Mouse (Mus musculus): Measurements from ENCODE around the gene Gm11562.
"Not testable (repeated sequence)": the region's sequence is repeated elsewhere in the genome, so short reads cannot be mapped to it uniquely, and the experiment has no call there.

The Gm11562 gene

GRCm38 (mm10) chr11:99620335-99620734, at the start of gene Gm11562:
TSS of gene Gm11562 (minus strand) at chr11:99620435.
- DNase-seq = no peak

GRCm38 (mm10) chr11:99665860-99666259, 45.6 kb upstream of the Gm11562 start, which contains the start of gene Krtap4-6:
TSS of gene Krtap4-6 (minus strand) at chr11:99665960.
- DNase-seq = no peak

DNA sequence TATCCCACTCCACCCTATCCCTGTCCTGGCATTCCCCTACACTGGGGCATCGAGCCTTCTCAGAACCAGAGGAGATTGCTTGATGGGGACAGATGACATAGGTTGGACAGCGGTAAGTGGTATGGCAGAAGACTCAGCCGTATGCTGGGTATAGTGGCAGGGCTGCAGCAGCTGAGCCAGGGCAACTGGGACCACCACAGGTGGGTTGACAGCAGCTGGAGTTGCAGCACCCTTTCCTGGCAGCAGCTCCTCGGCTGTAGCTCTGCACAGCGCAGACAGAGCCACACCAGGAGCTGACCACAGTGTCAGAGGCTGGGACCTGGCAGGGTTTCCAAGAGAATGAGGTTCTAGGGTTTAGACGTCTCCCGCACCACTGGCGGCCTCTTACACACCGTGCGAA, 42.6 kb upstream of the Gm11562 start:
- no peak for DNase-seq

- DNase-seq = no peak
Measured at GRCm38 (mm10) chr11:99659256-99659655, 39.0 kb upstream of the Gm11562 start.

DNA sequence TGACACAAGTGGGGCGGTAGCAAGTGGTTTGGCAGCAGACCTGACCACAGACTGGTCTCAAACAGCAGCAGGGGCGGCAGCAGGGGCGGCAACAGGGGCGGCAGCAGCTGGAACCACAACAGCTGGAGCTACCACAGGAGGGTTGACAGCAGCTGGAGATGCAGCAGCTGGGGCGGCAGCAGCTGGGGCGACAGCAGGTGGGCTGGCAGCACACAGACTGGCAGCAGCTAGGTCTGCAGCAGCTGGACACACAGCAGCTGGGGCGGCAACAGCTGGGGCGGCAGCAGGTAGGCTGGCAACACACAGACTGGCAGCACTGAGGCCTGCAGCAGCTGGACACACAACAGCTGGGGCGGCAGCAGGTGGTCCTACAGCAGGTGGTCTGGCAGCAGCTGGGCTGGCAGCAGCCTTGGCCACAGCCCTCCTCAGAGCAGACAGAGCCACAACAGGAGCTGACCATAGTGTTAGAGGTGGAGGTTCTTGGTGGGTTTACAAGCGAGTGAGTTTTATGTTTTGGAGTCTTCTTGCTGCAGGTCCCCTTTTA, 38.3 kb upstream of the Gm11562 start, which contains the start of gene Gm11563:
Gene Gm11563 (minus strand): TSS at position 494 of the 544 bp plus-strand sequence.
- DNase-seq = not testable (repeated sequence)

DNA sequence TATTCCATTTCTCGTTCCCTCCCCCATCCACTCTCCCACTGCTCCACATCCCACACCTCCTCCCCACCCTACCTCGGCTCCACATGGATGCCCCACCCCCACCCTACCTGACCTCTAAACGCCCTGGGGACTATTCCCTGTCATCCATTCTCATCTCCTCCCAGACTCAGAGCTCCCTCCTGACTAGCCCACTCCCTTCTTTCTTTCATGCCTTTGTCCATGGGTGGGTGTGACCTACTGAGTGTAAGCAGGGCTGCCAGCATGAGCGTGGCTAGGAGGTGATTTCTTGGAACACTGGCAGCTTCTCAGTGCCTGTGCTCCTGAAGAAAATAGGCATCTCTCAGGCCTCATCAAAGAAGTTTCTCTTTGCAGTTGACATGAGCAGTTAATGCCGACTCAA, 36.8 kb upstream of the Gm11562 start:
- no peak for DNase-seq

- DNase-seq = no peak
Measured at GRCm38 (mm10) chr11:99650136-99650535, 29.9 kb upstream of the Gm11562 start, which contains the start of gene Gm11555. TSS of gene Gm11555 (minus strand) at chr11:99650236.

GRCm38 (mm10) chr11:99646444-99646843, 26.2 kb upstream of the Gm11562 start:
- DNase-seq = no peak

DNA sequence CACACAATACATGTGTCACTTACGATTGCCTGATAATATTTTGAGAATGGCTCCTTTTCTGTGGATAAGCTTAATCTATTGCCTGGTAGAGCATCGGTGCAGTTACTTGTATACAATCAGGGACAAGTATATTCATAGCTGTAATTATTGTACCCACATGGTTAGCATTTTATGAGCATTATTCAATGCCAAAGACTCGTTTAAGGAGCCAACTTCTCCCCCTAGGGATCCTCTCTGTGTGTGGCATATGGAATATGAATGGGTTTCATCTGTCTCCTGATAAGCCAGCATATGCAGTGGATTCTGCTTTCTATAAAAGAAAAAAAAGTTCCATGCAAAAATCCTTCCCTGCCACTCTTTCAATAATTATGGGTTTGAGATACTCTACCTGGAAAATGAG, 24.1 kb upstream of the Gm11562 start:
- no peak for DNase-seq

DNA sequence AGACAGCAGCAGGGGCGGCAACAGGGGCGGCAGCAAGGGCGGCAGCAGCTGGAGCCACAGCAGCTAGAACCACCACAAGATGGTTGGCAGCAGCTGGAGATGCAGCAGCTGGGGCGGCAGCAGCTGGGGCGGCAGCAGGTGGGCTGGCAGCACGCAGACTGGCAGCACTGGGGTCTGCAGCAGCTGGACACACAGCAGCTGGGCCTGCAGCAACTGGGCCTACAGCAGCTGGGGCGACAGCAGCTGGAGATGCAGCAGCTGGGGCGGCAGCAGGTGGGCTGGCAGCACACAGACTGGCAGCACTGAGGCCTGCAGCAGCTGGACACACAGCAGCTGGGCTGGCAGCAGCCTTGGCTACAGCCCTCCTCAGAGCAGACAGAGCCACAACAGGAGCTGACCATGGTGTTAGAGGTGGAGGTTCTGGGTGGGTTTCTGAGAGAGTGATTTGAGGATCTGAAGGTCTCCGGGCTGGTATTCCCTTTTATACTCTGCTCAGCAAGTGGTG, 23.5 kb upstream of the Gm11562 start, which contains the start of gene Krtap4-7:
Gene Krtap4-7 (minus strand): TSS at position 455 of the 505 bp plus-strand sequence.
- DNase-seq = not testable (repeated sequence)

DNA sequence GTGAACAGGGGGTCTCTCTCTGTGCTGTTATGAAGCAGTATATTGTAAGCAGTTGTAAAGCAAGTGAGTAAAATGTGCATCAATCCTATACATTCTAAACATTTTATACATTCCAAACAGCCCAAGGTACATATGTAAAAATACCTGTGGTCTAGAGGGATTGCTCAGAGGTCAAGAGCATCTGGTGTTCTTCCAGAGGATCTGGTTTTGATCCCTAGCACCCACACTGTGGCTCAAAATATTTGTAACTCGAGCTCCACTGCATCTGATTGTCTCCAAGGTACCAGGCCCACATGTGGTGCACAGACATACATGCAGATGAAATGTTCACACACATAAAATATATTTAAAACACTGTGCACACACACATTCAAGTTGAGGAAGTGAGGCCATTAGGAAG, 20.7 kb upstream of the Gm11562 start:
- DNase-seq = no peak

DNA sequence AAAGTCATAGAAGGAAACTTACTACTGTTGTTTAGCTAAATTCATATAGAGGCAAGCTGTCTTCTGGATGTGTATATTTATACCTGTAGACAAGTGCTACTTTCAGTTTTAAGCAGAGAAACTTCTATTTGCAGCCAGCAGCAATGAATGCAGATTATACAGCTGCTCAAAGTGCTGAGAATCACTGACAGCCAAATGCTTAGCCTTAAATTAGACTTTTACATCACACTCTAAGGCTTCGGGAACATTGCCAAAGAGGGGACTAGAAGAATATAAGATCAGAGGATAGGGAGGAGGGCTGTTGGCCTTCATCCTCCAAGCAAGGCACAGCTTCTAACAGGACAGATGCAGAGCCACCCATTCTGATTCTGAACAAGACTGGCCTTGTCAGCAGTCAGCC, 16.9 kb upstream of the Gm11562 start:
- no peak for DNase-seq

DNA sequence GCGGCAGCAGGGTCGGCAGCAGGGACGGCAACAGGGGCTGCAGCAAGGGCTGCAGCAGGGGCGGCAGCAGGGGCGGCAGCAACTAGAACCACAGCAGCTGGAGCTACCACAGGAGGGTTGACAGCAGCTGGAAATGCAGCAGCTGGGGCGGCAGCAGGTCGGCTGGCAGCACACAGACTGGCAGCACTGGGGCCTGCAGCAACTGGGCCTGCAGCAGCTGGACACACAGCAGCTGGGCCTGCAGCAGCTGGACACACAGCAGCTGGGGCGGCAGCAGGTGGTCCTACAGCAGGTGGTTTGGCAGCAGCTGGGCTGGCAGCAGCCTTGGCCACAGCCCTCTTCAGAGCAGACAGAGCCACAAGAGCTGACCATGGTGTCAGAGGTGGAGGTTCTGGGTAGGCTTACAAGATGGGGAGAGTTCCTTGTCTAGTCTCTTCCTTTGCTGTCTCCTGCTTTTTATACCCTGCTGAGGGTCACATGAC, 14.5 kb upstream of the Gm11562 start, which contains the start of gene Krtap4-2:
Gene Krtap4-2 (minus strand): TSS at position 432 of the 482 bp plus-strand sequence.
- DNase-seq = no peak

- DNase-seq = no peak
Measured at GRCm38 (mm10) chr11:99633293-99633692, 13.1 kb upstream of the Gm11562 start.

DNA sequence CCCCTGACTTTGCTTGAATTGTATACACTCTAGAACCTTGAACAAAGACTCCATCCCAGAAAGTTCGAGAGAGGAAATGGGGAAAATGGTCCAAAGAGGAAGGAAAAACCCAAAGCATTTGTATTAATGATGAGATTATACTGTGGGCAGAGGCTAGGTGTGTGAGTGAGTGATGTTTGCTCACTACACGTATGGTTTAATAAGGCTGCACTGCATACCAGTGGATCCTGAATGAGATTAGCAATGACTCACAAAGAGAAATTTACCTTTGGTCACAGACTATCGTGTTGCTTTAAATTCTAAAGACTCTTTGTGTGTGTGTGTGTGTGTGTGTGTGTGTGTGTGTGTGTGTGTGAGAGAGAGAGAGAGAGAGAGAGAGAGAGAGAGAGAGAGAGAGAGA, 10.7 kb upstream of the Gm11562 start:
- DNase-seq = no peak

DNA sequence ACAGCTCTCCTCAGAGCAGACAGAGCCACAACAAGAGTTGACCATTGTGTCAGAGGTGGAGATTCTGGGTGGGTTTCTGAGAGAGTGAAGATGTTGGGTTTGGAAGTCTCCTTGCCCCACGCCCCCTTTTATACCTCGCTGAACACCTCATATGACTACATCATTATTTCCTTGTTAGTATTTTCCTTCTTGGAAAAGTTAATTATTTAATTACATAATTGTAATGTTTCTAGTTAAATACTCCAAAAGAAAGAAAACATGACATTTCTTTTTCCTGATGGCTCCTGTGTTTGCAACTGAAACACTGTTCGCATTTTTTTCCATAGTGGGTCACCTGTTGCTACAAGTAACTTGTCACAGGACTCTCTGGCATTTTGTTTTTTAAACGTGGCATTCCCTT, 7.9 kb upstream of the Gm11562 start, which contains the start of gene Krtap4-1:
Gene Krtap4-1 (minus strand): TSS at position 101 of the 400 bp plus-strand sequence.
- no peak for DNase-seq

- no peak for DNase-seq
Measured at GRCm38 (mm10) chr11:99614796-99615363, 5.4 kb downstream of the Gm11562 start, which contains the start of gene Krtap2-4. TSS of gene Krtap2-4 (minus strand) at chr11:99614846.

DNA sequence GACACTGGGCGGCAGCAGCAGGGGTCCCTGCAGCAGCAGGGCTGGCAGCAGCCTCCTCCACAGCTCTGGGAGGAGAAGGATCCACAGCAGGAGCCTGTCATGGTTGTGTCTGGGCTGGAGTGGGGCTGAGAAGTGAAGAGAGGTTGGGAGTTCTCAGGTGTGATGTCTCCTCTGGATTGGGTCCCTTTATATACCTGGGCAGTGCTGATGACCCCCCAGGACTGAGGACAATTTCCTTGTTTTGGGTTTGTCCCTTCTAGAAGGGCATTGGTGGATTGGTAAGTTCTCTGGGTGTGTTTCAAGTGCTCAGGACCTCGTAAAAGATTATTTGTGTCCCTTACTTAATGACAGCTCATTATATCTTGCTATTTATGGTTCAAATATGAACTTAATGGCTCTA, 10.1 kb downstream of the Gm11562 start, which contains the start of gene Gm11937:
Gene Gm11937 (minus strand): TSS at position 101 of the 400 bp plus-strand sequence.
- DNase-seq = not testable (repeated sequence)

DNA sequence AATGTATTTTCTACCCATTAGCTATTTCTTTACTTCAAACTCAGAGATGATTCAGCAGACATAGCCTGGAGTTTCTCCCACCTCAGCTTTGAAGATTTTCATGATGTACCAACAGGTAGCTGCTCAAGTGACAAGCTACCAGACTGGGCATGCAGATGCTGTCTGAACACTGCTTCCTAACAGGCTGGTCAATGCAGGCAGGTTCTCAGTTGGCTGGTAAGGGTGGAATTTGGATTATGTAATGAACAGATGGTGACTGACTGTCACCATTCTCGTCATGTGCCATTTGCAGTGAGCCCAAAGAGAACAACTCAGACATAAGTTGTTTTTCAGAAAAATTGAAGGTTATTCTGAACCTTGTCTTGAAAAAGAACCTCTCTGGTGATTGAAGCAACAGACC, 11.1 kb downstream of the Gm11562 start:
- no peak for DNase-seq

- not testable (repeated sequence) for DNase-seq
Measured at GRCm38 (mm10) chr11:99603208-99603607, 17.0 kb downstream of the Gm11562 start, which contains the start of gene Gm11938. TSS of gene Gm11938 (minus strand) at chr11:99603308.

DNA sequence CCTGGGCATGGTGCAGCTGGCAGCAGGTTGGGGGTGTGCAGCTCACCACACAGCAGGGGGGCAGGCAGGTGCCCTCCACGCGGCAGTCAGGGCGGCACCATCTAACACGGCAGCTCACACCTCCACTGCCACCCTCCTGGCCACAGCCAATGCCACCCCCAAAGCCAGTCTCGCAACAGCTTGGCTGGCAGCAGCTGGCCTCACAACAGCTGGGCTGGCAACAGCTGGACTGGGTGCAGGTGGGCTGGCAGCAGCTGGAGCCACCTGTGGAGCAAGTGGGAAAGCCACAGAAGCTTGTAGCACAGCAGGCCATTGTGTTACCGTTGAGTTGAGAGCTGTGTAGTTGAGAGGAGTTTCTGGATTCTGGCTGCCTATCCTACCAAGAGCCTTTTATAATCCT, 22.5 kb downstream of the Gm11562 start, which contains the start of gene Krtap9-3:
Gene Krtap9-3 (minus strand): TSS at position 364 of the 400 bp plus-strand sequence.
- not testable (repeated sequence) for DNase-seq

- DNase-seq = no peak
Measured at GRCm38 (mm10) chr11:99590981-99591380, 29.3 kb downstream of the Gm11562 start, which contains the start of gene Krtap1-3. TSS of gene Krtap1-3 (minus strand) at chr11:99591339.

DNA sequence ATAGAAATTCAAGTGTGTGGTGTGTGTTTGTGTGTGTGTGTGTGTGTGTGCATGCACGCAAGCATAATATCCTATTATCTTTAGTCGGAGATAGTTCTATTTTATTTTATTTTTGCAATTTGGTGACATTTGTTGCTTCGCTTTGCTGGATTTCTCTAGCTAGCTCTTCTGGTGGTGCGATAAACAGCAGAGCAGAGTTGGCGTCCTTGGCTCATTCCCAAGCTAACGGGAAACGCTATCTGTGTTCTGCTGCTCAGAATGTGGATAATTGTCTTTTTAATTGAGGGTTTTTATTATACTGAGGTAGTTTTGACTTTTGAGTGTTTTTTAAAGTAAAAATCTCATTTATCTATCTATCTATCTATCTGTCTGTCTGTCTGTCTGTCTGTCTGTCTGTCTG, 35.1 kb downstream of the Gm11562 start:
- DNase-seq = no peak

Data from lung, postnatal 4 days (tissue).